Mouse (Mus musculus) liver, adult (tissue): Measurements from ENCODE around the gene Hoxa3.

Experiments used
- GATA4 ChIP-seq: IDR thresholded peaks from 2 replicates; pipeline ENCODE4 v1.6.1; 2014; ENCODE audit warnings: mild to moderate bottlenecking, low read length; ENCODE audit not compliant: insufficient replicate concordance

Hoxa3 gene

GRCm38 (mm10) chr6:52219234-52219942 is 6.3 kb upstream of the Hoxa3 start:
- no peak for TF ChIP-seq GATA4

DNA sequence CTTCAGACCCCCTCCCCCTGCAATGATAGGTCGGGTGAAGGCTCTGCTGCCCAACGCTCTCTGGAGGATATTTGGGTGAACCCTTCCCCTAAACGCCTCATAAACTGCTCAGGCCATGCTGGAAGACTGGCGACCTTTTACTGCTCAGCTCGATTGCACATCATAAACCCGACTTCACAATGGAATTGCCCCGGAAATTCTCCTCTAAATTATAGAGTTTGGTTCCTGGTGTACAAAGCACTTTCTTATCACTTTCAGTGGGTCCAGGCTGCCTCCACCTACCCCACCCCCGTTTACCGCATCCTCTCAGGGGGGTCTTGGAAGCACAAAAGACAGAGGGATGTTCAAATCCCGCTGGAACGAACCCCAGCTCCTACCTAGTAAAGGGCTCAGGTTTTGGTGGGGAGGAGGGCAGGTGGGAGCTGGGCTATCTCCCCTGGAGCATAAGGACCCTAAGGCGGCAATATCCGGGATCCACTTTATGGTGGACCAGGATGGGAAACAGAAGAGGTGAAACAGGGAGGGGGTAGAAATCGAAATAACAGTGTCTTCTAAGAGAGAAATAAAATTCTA is 5.6 kb upstream of the Hoxa3 start:
- TF ChIP-seq GATA4 = no peak

- TF ChIP-seq GATA4 = no peak; the same call in 1 of the 2 replicates
Observed at GRCm38 (mm10) chr6:52217895-52218642, 4.9 kb upstream of the Hoxa3 start.

GRCm38 (mm10) chr6:52217459-52217768 is 4.3 kb upstream of the Hoxa3 start:
- no peak for TF ChIP-seq GATA4

- no peak for TF ChIP-seq GATA4
Observed at GRCm38 (mm10) chr6:52216691-52217458, 3.7 kb upstream of the Hoxa3 start.

DNA sequence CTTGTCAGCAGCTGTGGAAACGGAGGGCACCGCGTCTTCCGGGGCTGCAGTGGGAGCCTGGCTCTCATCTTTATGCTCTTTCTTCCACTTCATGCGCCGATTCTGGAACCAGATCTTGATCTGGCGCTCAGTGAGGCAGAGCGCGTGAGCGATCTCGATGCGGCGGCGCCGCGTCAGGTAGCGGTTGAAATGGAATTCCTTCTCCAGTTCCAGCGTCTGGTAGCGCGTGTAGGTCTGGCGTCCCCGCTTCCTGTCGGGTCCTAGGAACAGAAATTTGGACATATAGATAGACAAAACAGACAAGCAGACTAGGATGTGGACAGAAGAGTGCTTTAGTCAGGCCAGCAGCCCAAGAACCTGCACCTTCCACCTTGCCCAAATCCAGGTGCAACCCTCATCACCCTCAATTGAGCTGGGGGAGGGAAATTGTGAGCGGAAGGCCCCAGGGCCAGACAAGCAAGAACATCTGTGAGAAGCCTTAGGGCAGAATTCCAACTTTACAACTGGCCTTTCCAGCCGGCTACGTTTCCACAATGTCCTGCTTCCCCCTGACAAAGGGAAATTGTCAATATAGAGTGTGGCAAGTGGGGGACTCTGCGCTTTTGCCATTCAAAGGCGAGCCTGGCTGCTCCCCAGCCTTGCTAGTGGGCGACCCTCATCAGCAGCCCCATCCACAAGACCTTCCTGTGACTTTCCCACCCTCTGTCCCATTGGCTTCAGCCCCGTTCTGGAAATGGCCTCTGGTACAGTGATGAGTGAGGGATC is 2.8 kb upstream of the Hoxa3 start:
- TF ChIP-seq GATA4 = no peak

- no peak for TF ChIP-seq GATA4
Observed at GRCm38 (mm10) chr6:52215070-52215469, 1.9 kb upstream of the Hoxa3 start.

DNA sequence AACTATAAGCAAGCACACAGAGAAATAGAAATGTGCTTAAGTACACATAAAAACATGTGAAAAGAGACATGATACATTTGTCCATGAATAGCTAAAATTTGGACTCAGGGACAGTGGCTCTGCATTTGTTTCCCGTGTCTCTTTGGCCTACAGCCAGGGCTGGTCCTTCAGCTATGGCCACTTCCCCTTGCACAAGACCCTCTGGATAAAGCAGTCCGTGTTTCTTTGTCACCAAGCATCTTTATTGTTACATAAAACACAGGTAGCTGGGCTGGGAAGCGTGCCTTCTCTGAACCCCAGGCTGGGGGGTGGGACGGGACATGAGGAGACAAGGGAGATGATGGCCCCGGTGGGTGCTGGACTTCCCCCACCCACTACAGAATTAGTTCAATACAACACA is 1.1 kb upstream of the Hoxa3 start:
- TF ChIP-seq GATA4 = no peak

DNA sequence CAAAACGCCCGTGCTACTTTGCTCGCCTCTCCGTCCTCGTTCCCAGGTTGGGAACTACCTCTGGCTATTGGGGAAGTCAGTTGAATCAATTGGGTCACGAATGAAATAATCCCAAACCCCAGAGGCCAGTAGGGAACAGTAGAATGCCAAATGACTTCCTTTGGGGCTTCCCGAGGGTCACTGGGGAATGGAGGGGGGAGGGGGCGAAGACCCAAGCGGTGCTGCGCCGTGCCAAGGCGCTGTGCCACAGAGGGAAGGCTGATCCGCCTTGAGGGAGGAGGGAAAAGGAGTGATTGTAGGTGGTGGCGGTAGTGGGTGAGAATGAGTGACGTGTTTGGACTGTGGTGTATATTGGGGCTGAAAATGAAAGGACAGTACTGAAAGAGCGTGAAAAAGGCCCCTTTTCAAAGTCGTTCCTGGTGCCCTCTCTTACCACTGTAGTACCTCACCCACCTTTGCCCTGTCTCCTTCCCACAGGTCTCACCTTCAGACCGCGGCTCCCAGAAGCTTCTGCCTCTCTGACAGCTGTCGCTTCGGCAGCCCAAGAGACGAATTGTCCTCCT is 499 bp downstream of the Hoxa3 start:
- TF ChIP-seq GATA4 = no peak

- no peak for TF ChIP-seq GATA4
Observed at GRCm38 (mm10) chr6:52211961-52212360, 1.2 kb downstream of the Hoxa3 start.

DNA sequence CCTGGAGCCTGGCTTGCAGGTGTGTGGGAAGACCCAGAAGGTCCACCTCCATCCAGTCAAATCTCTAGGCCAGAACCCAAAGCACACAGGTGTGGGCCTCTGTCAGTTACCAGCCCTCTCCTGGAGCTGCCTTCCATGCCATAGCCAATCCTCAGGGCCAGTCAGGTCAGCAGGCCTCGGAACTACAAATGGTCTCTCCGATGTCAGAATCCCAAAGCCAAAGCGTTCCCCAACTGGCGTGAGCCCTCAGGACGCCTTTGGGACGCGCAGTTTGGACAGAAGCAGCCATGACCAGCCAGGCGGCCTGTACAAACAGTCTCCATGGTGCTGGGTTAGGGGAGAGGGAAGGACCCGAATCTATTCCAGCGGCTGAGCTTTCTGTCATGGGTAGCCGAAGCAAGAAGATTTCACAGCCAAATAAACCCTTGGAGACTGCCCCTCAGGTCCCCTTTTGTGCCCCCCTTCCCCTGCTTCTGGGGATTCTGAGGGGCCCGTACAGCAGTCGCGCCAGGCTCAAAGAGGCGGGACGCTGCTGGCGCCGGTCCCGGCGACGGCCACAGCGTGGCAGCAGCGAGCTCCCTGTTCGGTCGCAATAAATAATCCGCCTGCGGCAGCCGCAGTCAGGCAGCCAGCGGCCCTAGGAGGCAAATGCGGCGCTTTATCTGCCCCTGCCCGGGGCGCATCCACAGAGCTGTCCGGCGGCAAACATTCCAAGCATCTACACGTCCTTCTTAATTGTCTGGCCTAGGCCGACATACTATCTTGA is 1.8 kb downstream of the Hoxa3 start:
- no peak; the same call in 1 of the 2 replicates for TF ChIP-seq GATA4

DNA sequence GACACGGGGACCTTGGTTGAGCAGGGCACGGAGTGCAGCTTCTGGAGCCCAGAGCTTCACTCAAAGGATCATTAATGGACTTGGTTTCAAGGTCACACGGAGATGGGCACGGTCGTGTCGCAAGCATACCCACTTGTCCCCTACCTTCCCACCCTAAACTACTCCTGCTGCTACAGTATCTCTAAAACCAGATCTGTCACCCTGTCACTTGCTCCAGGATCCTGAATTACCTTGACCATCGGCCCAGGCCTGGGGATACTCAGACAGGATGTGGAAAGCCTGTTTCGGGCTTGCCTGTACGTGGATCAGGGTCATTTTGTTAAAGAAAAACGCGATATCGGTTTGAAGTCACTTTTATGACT is 3.5 kb downstream of the Hoxa3 start:
- no peak for TF ChIP-seq GATA4

GRCm38 (mm10) chr6:52208868-52209684 is 4.1 kb downstream of the Hoxa3 start:
- no peak for TF ChIP-seq GATA4
